Mouse (Mus musculus): ENCODE measurements around the gene Dapk3. TPM values are rescaled to one million over a fixed set of nuclear protein-coding genes. Genes with fewer than 3 reads are reported as not detected.
A peak's percentile ranks its signal among the peaks of the same experiment; 100 is the strongest.

The Dapk3 gene
- polyA plus RNA-seq, 1 experiment from 2014 or later: 67.3 TPM

GRCm38 (mm10) chr10:81140717-81141454 is 41.9 kb upstream of the Dapk3 start:
- 66% methylated on average over 10 of the region's 10 CpGs for WGBS
- Histone ChIP-seq H3K9me3 (no peaks in the 10 kb centered on the region), H3K4me2 (peak overlapping the region; percentile 17; the same call in 1 of the 2 replicates), H3K4me1 (peaks cover 50% of the 10 kb centered on the region), H3K27ac (no peak overlapping the region), H3K36me3 (replicated peaks) (peaks cover 18% of the 10 kb centered on the region), H3K4me3 (no peak overlapping the region), H3K27me3 (replicated peaks) (no peaks in the 10 kb centered on the region), H3K9ac (no peak overlapping the region)
- ATAC-seq (replicated peaks): no peak

GRCm38 (mm10) chr10:81141455-81142210 is 41.2 kb upstream of the Dapk3 start:
- Histone ChIP-seq H3K4me1 (peaks cover 49% of the 10 kb centered on the region), H3K27me3 (replicated peaks) (no peaks in the 10 kb centered on the region), H3K27ac (no peak overlapping the region), H3K9me3 (no peaks in the 10 kb centered on the region), H3K4me3 (no peak overlapping the region), H3K4me2 (no peak overlapping the region), H3K9ac (no peak overlapping the region), H3K36me3 (replicated peaks) (peaks cover 25% of the 10 kb centered on the region)
- ATAC-seq (replicated peaks): no peak
- 79% methylated on average over 7 of the region's 7 CpGs for WGBS

- Histone ChIP-seq H3K4me1 (peaks cover 49% of the 10 kb centered on the region), H3K4me2 (no peak overlapping the region), H3K27me3 (replicated peaks) (no peaks in the 10 kb centered on the region), H3K9me3 (no peaks in the 10 kb centered on the region), H3K9ac (no peak overlapping the region), H3K36me3 (replicated peaks) (peaks cover 27% of the 10 kb centered on the region), H3K4me3 (no peak overlapping the region), H3K27ac (no peak overlapping the region; the same call in 1 of the 2 replicates)
- ATAC-seq (replicated peaks): no peak
- WGBS: 57% methylated on average over 5 of the region's 5 CpGs
Observed at GRCm38 (mm10) chr10:81142551-81142981, 40.2 kb upstream of the Dapk3 start.

GRCm38 (mm10) chr10:81143157-81143633 is 39.6 kb upstream of the Dapk3 start:
- H3K4me1 ChIP-seq: peaks cover 46% of the 10 kb centered on the region
- no peak for ATAC-seq (replicated peaks)

DNA sequence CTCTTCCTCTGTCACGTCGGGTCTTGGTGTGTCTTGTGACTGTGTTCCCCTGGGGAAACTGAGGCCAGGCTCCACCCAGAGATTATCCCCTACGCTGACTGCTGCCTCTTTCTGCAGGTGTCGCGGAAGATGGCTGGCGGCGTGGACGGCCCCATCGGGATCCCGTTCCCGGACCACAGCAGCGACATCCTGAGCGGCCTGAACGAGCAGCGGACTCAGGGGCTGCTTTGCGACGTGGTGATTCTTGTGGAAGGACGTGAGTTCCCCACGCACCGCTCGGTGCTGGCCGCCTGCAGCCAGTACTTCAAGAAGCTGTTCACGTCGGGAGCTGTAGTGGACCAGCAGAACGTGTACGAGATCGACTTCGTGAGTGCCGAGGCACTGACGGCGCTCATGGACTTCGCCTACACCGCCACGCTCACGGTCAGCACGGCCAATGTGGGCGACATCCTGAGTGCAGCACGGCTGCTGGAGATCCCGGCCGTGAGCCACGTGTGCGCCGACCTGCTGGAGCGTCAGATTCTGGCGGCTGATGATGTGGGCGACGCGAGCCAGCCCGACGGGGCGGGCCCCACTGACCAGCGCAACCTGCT is 38.9 kb upstream of the Dapk3 start:
- Histone ChIP-seq H3K36me3 (replicated peaks) (peaks cover 39% of the 10 kb centered on the region), H3K9ac (no peak overlapping the region), H3K9me3 (no peaks in the 10 kb centered on the region), H3K4me1 (peaks cover 38% of the 10 kb centered on the region), H3K4me3 (no peak overlapping the region), H3K4me2 (no peak overlapping the region), H3K27me3 (replicated peaks) (no peaks in the 10 kb centered on the region), H3K27ac (no peak overlapping the region)
- ATAC-seq (replicated peaks): no peak
- 96% methylated on average over 52 of the region's 52 CpGs for WGBS

More at GRCm38 (mm10) chr10:81143157-81143633, 39.6 kb upstream of the Dapk3 start:
- Histone ChIP-seq H3K9me3 (no peaks in the 10 kb centered on the region), H3K9ac (no peak overlapping the region), H3K4me2 (no peak overlapping the region), H3K27me3 (replicated peaks) (no peaks in the 10 kb centered on the region), H3K36me3 (replicated peaks) (peaks cover 33% of the 10 kb centered on the region), H3K27ac (0 out of 2 replicates have a peak overlapping the region, but pooled peaks have one; percentile 17), H3K4me3 (no peak overlapping the region)
- 89% methylated on average over 7 of the region's 7 CpGs for WGBS

- Histone ChIP-seq H3K4me3 (no peak overlapping the region), H3K9ac (no peak overlapping the region), H3K27me3 (replicated peaks) (no peaks in the 10 kb centered on the region), H3K9me3 (no peaks in the 10 kb centered on the region), H3K27ac (no peak overlapping the region), H3K36me3 (replicated peaks) (peaks cover 41% of the 10 kb centered on the region), H3K4me1 (peaks cover 31% of the 10 kb centered on the region), H3K4me2 (no peak overlapping the region)
- 94% methylated on average over 27 of the region's 27 CpGs for WGBS
- no peak for ATAC-seq (replicated peaks)
Observed at GRCm38 (mm10) chr10:81144667-81145066, 38.1 kb upstream of the Dapk3 start.

GRCm38 (mm10) chr10:81145307-81145706 is 37.5 kb upstream of the Dapk3 start:
- ATAC-seq (replicated peaks): no peak
- Histone ChIP-seq H3K9me3 (no peaks in the 10 kb centered on the region), H3K4me3 (no peak overlapping the region), H3K27me3 (replicated peaks) (no peaks in the 10 kb centered on the region), H3K4me1 (peaks cover 25% of the 10 kb centered on the region), H3K9ac (no peak overlapping the region), H3K27ac (no peak overlapping the region), H3K4me2 (no peak overlapping the region), H3K36me3 (replicated peaks) (peaks cover 41% of the 10 kb centered on the region)
- WGBS: 94% methylated on average over 6 of the region's 6 CpGs

- H3K27me3 ChIP-seq (replicated peaks): no peaks in the 10 kb centered on the region
- no peaks in the 10 kb centered on the region for H3K9me3 ChIP-seq
- H3K4me2 ChIP-seq: no peak overlapping the region
- 92% methylated on average over 7 of the region's 7 CpGs for WGBS
- no peak overlapping the region for H3K4me3 ChIP-seq
- no peak overlapping the region for H3K9ac ChIP-seq
- no peak for ATAC-seq (replicated peaks)
- H3K27ac ChIP-seq: no peak overlapping the region
- peaks cover 41% of the 10 kb centered on the region for H3K36me3 ChIP-seq (replicated peaks)
- H3K4me1 ChIP-seq: peaks cover 20% of the 10 kb centered on the region
Observed at GRCm38 (mm10) chr10:81145778-81146177, 37.0 kb upstream of the Dapk3 start.

DNA sequence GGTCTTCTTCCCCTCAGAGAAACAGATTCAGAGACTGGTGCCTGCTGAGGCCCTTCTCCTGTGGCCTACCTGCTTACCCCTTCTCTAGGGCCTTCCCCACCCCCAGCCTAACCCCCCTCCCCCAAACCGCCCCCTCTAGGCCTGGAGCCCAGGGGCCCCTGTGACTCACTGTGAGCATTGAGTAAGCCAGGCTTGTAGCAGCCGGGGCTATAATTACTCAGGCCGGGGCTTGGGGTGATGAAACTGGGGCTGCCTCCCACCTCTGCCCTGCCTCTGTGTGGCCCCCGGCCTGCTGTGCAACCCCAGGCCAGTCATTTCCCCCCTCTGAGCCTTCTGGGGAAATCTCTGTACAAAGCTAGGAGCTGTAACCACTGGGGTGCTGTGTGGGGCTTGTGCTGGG is 36.5 kb upstream of the Dapk3 start:
- no peak overlapping the region for H3K4me3 ChIP-seq
- peaks cover 41% of the 10 kb centered on the region for H3K36me3 ChIP-seq (replicated peaks)
- H3K9ac ChIP-seq: no peak overlapping the region; the same call in 1 of the 2 replicates
- no peak overlapping the region for H3K4me2 ChIP-seq
- no peak for ATAC-seq (replicated peaks)
- H3K9me3 ChIP-seq: no peaks in the 10 kb centered on the region
- peaks cover 15% of the 10 kb centered on the region for H3K4me1 ChIP-seq
- H3K27ac ChIP-seq: no peak overlapping the region
- WGBS: 94% methylated on average over 4 of the region's 4 CpGs
- no peaks in the 10 kb centered on the region for H3K27me3 ChIP-seq (replicated peaks)

DNA sequence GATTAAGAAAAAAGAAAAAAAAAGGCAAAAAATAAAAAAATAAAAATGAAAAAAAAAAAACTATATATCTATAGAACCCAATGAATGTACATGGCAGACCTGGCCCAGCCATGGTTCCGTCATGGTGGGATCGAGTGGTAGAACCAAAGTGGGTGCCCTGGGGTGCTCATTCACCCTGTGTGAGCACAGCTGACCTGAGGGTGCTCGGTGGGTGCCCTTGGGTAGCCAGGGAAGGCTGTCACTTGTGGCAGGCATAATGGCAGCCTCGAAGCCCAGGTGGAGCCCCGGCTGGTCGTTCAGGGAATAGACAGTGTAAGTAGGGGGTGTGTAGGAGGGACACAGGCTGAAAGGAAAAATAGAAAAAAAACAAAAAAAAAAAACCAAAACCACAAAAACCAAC is 31.5 kb upstream of the Dapk3 start:
- WGBS: 80% methylated on average over 6 of the region's 6 CpGs
- no peaks in the 10 kb centered on the region for H3K9me3 ChIP-seq
- no peaks in the 10 kb centered on the region for H3K27me3 ChIP-seq (replicated peaks)
- ATAC-seq (replicated peaks): no peak
- no peak overlapping the region for H3K27ac ChIP-seq
- H3K36me3 ChIP-seq (replicated peaks): peaks cover 51% of the 10 kb centered on the region
- H3K9ac ChIP-seq: no peak overlapping the region
- no peak overlapping the region for H3K4me2 ChIP-seq
- H3K4me3 ChIP-seq: no peak overlapping the region
- H3K4me1 ChIP-seq: no peaks in the 10 kb centered on the region

GRCm38 (mm10) chr10:81152609-81153008 is 30.2 kb upstream of the Dapk3 start:
- Histone ChIP-seq H3K9me3 (no peaks in the 10 kb centered on the region), H3K9ac (no peak overlapping the region), H3K27me3 (replicated peaks) (no peaks in the 10 kb centered on the region), H3K4me2 (no peak overlapping the region), H3K36me3 (replicated peaks) (peaks cover 58% of the 10 kb centered on the region), H3K4me1 (no peaks in the 10 kb centered on the region), H3K27ac (no peak overlapping the region), H3K4me3 (no peak overlapping the region)
- ATAC-seq (replicated peaks): no peak
- 82% methylated on average over 12 of the region's 12 CpGs for WGBS

GRCm38 (mm10) chr10:81154313-81154712 is 28.5 kb upstream of the Dapk3 start:
- WGBS: 90% methylated on average over 12 of the region's 12 CpGs
- Histone ChIP-seq H3K36me3 (replicated peaks) (peaks cover 49% of the 10 kb centered on the region), H3K9ac (no peak overlapping the region)

More at GRCm38 (mm10) chr10:81154313-81154712, 28.5 kb upstream of the Dapk3 start:
- H3K27me3 ChIP-seq (replicated peaks): no peaks in the 10 kb centered on the region
- H3K4me2 ChIP-seq: no peak overlapping the region
- no peaks in the 10 kb centered on the region for H3K4me1 ChIP-seq
- no peak for ATAC-seq (replicated peaks)
- H3K27ac ChIP-seq: no peak overlapping the region
- H3K9me3 ChIP-seq: no peaks in the 10 kb centered on the region
- no peak overlapping the region for H3K4me3 ChIP-seq

Data from midbrain, embryonic 15.5 days (tissue).